Mouse (Mus musculus) E14TG2a.4 (cell line): ENCODE data around the gene Slc22a17.

Source experiments
- CTCF ChIP-seq: conservative IDR thresholded peaks from 2 replicates; pipeline ENCODE4 v1.5.1; 2014; ENCODE audit warnings: low read length
- NANOG ChIP-seq: IDR thresholded peaks from 2 replicates; pipeline ENCODE4 v1.6.1; 2014; ENCODE audit warnings: borderline replicate concordance, low read length, mixed read lengths
- POU5F1 ChIP-seq: IDR thresholded peaks from 2 replicates; pipeline ENCODE4 v1.6.1; 2014; ENCODE audit warnings: low read length, borderline replicate concordance

- TF ChIP-seq CTCF (no peak), POU5F1 (no peak), NANOG (no peak)
These were observed 40.8 kb upstream of the Slc22a17 start for GRCm38 (mm10) chr14:54953664-54954206.
